Mouse (Mus musculus) heart, adult 2 months (tissue): ENCODE results near the gene 4930404N11Rik. TPM values are rescaled to one million over a fixed set of nuclear protein-coding genes. Genes with fewer than 3 reads are reported as not detected.
A peak's percentile ranks its signal among the peaks of the same experiment; 100 is the strongest.

Experiments used
- DNase-seq, 2 experiments: peaks; one replicate each; pipeline ENCODE4 v3.0.0; 2021
- H3K27ac ChIP-seq: fragments of 200-600 bp; 2 replicates; pipeline ENCODE4 v1.8.1; 2022
- H3K27me3 ChIP-seq: fragments of 200-500 bp; 2 replicates; pipeline ENCODE4 v1.6.1; 2012; ENCODE audit warnings: mild to moderate bottlenecking, low read length, inconsistent platforms, mixed read lengths; ENCODE audit not compliant: control insufficient read depth, insufficient read depth
- H3K36me3 ChIP-seq: fragments of 200-500 bp; 2 replicates; pipeline ENCODE4 v1.6.1; 2012; ENCODE audit warnings: low read length, inconsistent platforms; ENCODE audit not compliant: control insufficient read depth, insufficient read depth
- H3K4me1 ChIP-seq: fragments of 200-500 bp; 2 replicates; pipeline ENCODE4 v1.6.1; 2011; ENCODE audit warnings: low read length; ENCODE audit not compliant: control insufficient read depth, insufficient read depth
- H3K4me3 ChIP-seq: fragments of 200-600 bp; 2 replicates; pipeline ENCODE4 v1.8.1; 2022
- H3K79me2 ChIP-seq: fragments of 200-500 bp; replicated peaks from 2 replicates; pipeline ENCODE4 v1.6.1; 2012; ENCODE audit warnings: mild to moderate bottlenecking, inconsistent platforms, low read length, moderate library complexity, mixed read lengths; ENCODE audit not compliant: control insufficient read depth, insufficient read depth
- H3K9ac ChIP-seq: fragments of 200-500 bp; 2 replicates; pipeline ENCODE4 v1.6.1; 2012; ENCODE audit warnings: low read depth, mild to moderate bottlenecking, control low read depth, inconsistent platforms, low read length, mixed read lengths
- CTCF ChIP-seq: fragments of 200-600 bp; IDR thresholded peaks from 2 replicates; pipeline ENCODE4 v1.8.1; 2022; ENCODE audit warnings: antibody characterized with exemption, mild to moderate bottlenecking, moderate library complexity
- EP300 ChIP-seq: fragments of 200-500 bp; IDR thresholded peaks from 2 replicates; pipeline ENCODE4 v1.6.1; 2011; ENCODE audit warnings: low read depth, low read length, control low read depth; ENCODE audit not compliant: insufficient read depth
- POLR2A ChIP-seq: fragments of 200-500 bp; IDR thresholded peaks from 2 replicates; pipeline ENCODE4 v1.6.1; 2011; ENCODE audit warnings: mild to moderate bottlenecking, low read depth, low read length, control low read depth; ENCODE audit not compliant: insufficient read depth
- WGBS: fragments of 180-500 bp; shearing (Covaris S2); methylation state at CpG from one replicate; pipeline ENCODE4 v1.1.7; 2018; 5-methylcytosine and 5-hydroxymethylcytosine counted together
- intact Hi-C: fragments of 180-260 bp; cut with DNase I; formaldehyde crosslinking; loops from one replicate; pipeline ENCODE4 v1.15.1; 2025
- polyA plus RNA-seq: library from polyadenylated mRNA; depleted of rRNA; stranded (reverse); fragments of >200 nt; gene quantifications from 2 replicates; pipeline ENCODE4 v1.2.3, GENCODE M21; 2012
- total RNA-seq, 2 experiments: library from RNA; stranded (reverse); gene quantifications; 2 replicates each; pipeline ENCODE4 v1.2.3; 2021

The 4930404N11Rik gene
- total and polyA plus RNA-seq, 3 experiments, result 0.64 to 1.2 (median 1.1) TPM

DNA sequence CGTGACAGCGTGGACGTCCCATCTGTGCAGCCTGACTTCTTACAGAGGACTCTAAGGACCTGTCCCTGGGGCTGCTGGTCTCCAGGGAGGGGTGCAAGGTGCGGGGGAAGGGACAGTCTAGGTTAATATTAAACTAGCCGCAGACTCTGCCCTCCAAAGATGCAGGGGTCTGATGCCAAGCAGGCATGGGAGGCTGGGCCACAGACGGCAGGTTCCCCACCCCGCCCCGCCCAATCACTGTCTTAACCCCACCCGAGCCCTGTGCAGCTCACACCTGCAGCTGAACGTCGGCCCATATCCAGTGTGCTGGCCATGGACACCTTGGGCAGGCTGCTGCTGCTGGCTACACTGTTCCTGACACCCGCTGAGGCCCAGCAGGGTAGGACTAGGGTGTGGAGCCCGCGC is 27.2 kb upstream of the 4930404N11Rik start, which contains the start of gene Smim24:
Gene Smim24 (plus strand): TSS at position 271 of the 405 bp plus-strand sequence.
- Histone ChIP-seq H3K36me3 (no peaks in the 10 kb centered on the region), H3K9ac (peak within 1 kb of the TSS; percentile 53), H3K4me1 (peaks cover 5% of the 10 kb centered on the region), H3K27ac (peak within 1 kb of the TSS; percentile 64), H3K79me2 (no peaks in the 10 kb centered on the region), H3K4me3 (peak within 1 kb of the TSS; percentile 33), H3K27me3 (no peaks in the 10 kb centered on the region)
- WGBS, result 57% methylated on average over 14 of the region's 14 CpGs
- TF ChIP-seq CTCF (no peak), POLR2A (no peak), EP300 (no peak)
- intact Hi-C loops, result no loop called here
- no peak for DNase-seq

GRCm38 (mm10) chr10:81392270-81392669 is 26.7 kb upstream of the 4930404N11Rik start:
- no peaks in the 10 kb centered on the region for H3K36me3 ChIP-seq
- no peak overlapping the region for H3K9ac ChIP-seq
- no peak for DNase-seq
- no peak overlapping the region for H3K4me3 ChIP-seq
- no peaks in the 10 kb centered on the region for H3K27me3 ChIP-seq
- H3K79me2 ChIP-seq, result no peaks in the 10 kb centered on the region
- no peak for TF ChIP-seq CTCF
- no peak for TF ChIP-seq EP300
- no peak for TF ChIP-seq POLR2A
- intact Hi-C loops, result no loop called here
- WGBS, result 85% methylated on average over 6 of the region's 6 CpGs
- H3K4me1 ChIP-seq, result peaks cover 5% of the 10 kb centered on the region
- H3K27ac ChIP-seq, result no peak overlapping the region

GRCm38 (mm10) chr10:81390678-81390965 is 25.0 kb upstream of the 4930404N11Rik start:
- DNase-seq, result no peak
- H3K9ac ChIP-seq, result no peak overlapping the region
- H3K4me3 ChIP-seq, result no peak overlapping the region
- H3K27me3 ChIP-seq, result no peaks in the 10 kb centered on the region
- WGBS, result 87% methylated on average over 13 of the region's 13 CpGs
- no peaks in the 10 kb centered on the region; the same call in 1 of the 2 replicates for H3K79me2 ChIP-seq
- peaks cover 5% of the 10 kb centered on the region for H3K4me1 ChIP-seq
- TF ChIP-seq POLR2A, result no peak
- no peak for TF ChIP-seq EP300
- no peak for TF ChIP-seq CTCF
- H3K36me3 ChIP-seq, result no peaks in the 10 kb centered on the region
- intact Hi-C loops, result loop anchor here (2.0 kb wide), 1 partner anchor 14 kb away; no protein-coding TSS in a partner anchor
- H3K27ac ChIP-seq, result no peak overlapping the region

DNA sequence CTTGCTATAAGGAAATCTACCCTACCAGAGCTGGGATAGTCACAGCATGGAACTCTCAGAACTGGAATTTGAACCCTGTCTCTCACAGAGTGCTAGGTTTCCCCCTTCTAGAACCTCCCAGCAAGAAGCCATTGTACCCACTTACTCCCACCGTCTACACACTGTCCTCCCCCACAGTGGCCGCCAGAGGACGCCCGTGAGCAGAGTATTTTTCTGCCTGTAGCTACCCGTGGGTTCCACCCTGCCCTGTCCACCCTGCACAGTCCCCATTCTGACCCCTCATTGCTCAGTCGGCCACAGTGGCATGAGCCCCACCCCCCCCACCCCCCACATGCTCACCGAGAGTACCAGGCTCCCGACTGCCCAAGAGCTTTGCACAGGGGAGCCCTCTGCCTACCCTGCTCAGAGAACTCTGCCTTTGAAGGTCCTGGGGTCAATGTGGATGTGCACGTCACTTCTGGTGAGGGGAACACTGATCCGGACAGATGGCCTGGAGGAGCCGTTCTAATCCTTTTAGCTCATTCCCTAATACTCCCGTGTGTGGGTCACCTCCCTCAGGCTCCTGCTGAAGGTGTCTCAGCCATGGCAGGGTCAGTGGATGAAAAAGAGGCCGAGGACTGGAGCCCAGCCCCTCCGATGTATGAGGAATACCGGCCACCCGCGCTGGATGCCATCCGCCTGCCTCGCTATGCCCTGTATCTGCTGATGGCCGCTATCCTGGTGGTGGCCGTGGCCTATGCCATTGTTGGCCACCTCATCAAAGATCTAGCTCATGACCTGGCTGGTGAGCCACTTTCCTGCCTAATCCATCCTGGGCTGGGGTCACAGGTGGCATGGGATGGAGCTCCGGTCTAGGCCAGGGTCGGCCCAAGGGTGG is 24.4 kb upstream of the 4930404N11Rik start:
- DNase-seq, result peak; percentile 76 to 86
- no peak overlapping the region for H3K9ac ChIP-seq
- H3K4me3 ChIP-seq, result no peak overlapping the region
- intact Hi-C loops, result loop anchor here (1.0 to 2.0 kb wide), 2 partner anchors 15 to 60 kb away; no protein-coding TSS in a partner anchor
- 56% methylated on average over 23 of the region's 23 CpGs for WGBS
- peaks cover 5% of the 10 kb centered on the region for H3K4me1 ChIP-seq
- no peaks in the 10 kb centered on the region; the same call in 1 of the 2 replicates for H3K79me2 ChIP-seq
- H3K36me3 ChIP-seq, result no peaks in the 10 kb centered on the region
- TF ChIP-seq POLR2A, result no peak
- peak; percentile 67; the same call in 1 of the 2 replicates for TF ChIP-seq EP300
- peak; percentile 96 for TF ChIP-seq CTCF
- H3K27ac ChIP-seq, result peak overlapping the region; percentile 6; the same call in 1 of the 2 replicates
- H3K27me3 ChIP-seq, result no peaks in the 10 kb centered on the region

DNA sequence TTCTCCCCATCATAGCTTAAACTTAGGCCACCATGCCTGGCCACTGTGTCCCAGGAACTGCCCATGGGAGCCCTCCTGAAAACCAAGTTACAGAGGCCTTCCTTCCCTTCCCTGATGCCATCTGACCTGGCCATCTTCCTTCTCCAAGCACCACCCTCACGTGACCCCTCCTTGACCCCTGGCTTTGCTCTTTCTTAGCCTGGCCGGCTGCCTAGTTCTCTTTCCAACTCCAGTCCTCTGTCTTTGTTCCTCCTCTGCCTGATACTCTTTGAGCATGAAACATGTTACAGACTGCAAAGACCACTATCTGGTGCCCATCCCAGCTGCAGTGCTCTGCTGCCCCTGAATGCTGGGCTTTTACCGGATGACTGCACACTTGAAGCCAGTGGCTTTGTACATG is 23.8 kb upstream of the 4930404N11Rik start:
- intact Hi-C loops, result loop anchor here (1.0 kb wide), 1 partner anchor 61 kb away; no protein-coding TSS in a partner anchor
- peak overlapping the region; percentile 6; the same call in 1 of the 2 replicates for H3K27ac ChIP-seq
- H3K27me3 ChIP-seq, result no peaks in the 10 kb centered on the region
- no peaks in the 10 kb centered on the region for H3K36me3 ChIP-seq
- DNase-seq, result peak in 1 of 2 experiments; percentile 39
- H3K9ac ChIP-seq, result no peak overlapping the region
- H3K79me2 ChIP-seq, result no peaks in the 10 kb centered on the region; the same call in 1 of the 2 replicates
- 36% methylated on average over 3 of the region's 3 CpGs for WGBS
- H3K4me3 ChIP-seq, result no peak overlapping the region
- H3K4me1 ChIP-seq, result peaks cover 8% of the 10 kb centered on the region
- TF ChIP-seq EP300 (no peak), CTCF (no peak), POLR2A (no peak)
